Mouse (Mus musculus) adrenal gland, adult 2 months (tissue): ENCODE measurements at regions not wholly inside any gene's neighbourhood (a gene's known extent, or its start where the extent isn't known, plus 50 kb on each side); places are given as distances from the start of the nearest gene placed in this dataset.
A peak's percentile ranks its signal among the peaks of the same experiment; 100 is the strongest.

ENCODE experiments used
- DNase-seq: peaks from one replicate; pipeline ENCODE4 v3.0.0; 2021

DNA sequence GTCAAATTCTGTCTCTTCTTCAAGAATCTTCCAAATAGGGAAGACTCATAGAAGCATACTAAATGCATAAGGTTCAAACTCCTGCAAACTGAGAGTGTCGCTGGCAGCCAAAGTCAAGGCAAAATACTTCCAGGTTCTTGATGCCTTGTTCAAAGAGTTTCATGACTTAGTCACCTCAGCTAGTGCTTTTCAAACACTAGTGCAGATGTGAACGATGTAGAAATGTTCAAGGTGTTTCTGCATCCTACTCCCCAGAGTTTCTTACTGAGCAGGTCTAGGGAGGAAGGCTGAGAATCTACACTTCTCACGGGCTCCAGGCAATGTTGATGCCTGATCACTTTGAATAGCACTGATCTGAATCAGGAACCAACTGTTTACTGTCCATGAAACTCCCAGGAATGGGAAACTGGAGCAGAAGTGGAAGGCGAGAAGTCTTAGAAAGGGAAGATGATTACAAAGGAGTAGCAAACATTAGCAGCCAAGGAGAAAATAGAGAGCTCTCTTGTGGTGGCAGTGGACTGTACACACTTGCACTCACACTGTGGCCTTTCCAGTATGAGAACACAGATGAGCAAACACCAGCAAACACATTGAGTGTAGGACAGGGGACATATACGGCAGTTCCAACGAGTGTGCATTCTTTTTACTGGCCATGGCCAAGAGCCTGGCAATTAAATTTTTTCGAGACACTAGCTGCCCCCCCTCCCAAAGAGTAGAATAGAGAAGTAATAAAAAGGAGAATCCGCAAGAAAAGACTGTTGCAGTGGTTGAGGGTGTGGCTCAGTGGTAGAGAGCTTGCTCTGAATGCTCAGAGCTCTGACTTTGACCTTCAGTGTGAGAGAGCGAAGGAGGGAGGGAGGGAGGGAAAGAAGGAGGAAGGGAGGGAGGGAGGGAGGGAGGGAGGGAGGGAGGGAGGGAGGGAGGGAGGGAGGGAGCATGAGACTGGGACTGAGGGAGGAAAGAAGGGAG, 247.4 kb upstream of the Fn1 start:
- no peak for DNase-seq

DNA sequence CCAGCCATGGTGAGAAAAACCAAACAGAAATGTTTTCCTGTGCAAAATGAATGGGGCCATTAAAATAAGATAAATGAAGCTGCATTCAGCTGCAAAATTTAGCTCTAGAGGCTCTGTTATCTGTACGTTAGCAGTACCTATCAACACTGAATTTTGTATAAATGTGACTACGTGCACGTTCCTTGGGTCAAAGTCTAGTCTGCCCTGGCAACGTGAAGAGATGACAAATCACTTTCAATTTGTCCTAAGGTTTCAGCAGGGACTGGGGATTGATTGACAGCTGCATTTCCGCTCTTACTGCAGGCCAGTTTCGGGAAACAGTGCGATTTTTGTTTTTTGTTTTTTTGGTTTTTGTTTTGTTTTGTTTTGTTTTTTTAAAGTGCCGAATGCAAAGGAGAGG, 246.1 kb upstream of the Fn1 start:
- DNase-seq: no peak

DNA sequence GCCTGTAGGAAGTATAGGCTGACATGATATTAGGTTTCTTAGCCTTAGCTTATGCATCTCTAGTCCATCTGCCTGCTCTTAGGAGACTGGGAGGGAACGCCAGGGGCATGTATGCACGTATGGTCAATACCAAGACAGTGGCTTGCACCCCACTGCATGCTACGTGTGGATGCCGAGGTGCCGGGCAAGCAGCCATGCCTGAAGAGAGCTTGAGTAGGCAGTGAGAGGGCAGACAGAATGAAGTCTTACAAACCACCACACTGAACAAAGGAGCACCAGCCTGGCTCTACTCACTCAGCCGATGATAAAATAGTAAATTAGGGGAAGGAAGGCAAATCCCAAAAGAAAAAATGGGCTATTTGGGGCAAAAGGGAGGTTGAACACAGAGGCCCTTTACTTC, 245.2 kb upstream of the Fn1 start:
- no peak for DNase-seq

DNA sequence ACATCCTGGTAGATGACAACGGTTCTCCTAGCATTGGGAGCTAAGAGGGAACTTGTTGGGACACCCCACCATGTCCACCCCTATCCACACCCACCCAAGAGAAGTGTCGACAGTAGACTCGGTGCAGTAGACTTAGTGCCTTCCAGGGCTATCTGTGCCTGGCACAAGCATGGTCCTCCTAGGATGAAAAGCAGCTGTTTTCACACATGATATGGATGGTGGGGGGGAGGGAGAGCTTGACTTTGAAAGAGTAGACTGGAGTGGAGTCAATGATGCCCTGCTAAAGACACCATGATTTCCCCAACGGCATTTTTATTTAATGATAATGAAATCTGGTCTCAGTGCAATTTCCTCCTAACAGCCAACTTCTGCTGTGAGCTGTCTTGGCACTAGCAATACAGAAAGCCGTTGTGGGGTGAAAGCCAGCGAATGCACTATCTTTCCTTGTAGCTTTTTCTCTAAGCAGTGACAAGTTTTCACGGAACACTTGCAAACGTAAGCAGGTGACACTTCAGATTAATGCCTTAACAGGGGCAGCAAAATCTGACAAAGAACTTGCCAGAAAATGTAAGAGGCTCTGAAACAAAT, 244.6 kb upstream of the Fn1 start:
- no peak for DNase-seq

DNA sequence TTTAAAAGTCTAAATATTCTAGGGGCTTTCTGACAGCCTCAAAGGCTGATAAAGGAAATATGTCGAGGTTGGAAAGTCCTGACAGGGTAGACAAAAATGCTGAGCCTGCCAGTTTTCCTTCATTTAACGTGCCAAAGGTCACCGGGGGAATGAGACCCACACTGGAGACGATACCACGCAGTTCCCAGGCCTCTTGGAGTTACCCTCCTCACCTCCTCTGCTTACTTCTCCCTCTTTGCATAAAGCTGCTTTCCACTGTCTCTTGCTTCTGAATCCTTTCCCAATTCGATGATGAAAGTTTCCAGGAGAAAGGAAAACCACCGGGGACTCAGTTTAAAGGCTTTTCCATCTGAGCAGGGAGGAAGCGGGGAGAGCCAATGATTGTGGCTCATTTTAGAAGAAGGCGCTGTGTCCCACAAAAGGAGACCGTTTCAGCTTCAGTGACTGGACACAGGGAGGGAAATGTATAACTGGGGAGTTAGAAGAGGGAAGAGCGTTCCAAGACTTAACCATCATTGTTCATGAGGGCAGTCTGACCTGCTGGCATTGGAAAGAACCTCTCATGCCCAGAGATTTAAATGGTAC, 243.2 kb upstream of the Fn1 start:
- peak; percentile 10 for DNase-seq

DNA sequence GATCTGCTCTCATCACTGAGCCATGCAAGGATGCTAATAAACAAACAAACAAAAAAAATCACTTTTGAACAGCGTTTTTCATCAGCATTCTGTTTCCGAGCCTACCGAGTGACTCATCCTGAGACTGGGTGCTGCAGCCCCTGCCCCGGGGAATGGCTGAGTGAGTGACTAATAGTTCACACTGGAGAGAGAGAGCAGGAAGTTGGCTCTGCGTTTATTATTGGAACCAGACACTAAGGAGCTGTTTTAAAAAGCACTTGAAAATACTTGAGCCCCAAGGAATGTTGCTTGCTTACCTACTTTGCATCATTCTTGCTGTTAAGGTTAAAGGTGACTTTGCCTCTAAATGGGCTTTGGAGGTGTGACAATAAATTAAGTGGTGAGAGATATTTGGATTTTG, 240.6 kb upstream of the Fn1 start:
- DNase-seq: peak; percentile 20

DNA sequence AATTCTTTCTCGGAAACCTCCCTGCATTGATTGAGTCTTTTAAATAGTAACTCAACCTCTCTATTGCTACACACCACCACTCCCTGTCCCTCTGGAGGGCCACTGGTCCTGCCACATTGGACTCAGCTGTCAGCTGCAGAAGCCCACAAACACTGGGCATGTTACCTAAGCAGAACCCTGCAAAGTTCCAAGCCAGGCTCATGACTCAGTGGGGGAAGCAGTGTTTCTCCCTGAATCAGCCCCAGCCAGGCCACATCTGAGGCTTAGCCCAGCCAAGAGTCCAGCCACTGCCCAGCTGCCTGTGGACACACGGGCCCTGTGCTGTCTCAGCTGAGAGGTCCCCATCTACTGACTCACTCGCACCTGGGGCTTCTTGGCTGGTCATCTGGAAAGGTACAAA, 234.8 kb upstream of the Fn1 start:
- DNase-seq: peak; percentile 48

DNA sequence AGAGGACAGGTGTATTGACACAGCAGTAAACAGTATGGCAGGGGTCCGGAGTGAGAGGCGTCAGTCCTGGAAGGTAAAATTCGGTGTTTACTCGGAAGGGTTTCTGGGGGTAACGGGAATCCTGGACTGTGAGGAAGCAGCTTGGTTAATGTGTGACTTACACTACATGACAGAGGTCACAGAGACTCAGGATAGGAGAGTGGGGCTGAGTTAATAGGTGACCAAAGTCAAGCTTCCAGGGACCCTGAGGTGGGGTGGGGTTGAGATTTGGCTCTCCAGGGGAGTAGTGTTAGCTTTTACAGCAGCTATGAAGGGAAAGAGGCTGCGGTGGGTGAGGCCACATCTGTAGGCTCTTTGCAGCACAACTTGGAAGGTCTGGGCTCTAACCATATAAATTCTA, 233.9 kb upstream of the Fn1 start:
- no peak for DNase-seq

DNA sequence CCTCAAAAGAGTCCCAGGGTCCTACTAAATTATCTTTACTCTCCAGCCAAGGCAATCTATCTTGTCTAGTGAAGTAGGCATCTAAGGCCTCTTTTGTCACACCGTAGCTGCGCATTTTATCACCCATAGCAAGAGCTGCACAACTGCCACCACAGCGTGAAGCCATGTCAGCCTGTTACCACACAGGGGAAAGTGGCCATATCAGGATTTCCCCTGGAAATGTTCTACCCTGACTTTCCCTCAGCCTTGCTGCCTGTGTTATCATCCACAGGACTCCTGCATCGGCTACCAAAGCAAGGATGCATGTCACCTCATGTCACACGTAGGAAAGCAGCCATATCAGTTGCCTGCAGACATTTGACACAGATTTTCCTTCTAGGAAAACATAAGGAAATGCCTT, 233.2 kb upstream of the Fn1 start:
- no peak for DNase-seq

DNA sequence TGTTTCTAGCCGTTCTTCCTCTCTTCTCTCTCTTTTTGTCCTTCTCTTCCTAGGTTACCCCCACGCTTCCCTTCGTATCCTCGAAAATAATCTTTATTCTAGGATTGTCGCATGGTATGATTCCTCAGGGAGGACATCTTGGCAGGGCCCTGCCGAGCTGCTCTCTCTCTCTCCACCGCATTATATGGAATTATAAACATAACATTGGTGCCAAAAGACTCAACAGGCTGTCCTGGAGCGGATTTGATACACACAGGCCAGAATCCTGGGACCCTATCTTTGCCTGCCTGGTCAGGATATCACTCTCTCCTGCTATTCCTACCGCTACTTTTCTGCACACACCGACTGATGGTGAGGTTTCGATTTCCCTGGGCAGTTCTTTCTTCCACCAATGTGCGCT, 228.9 kb upstream of the Fn1 start:
- no peak for DNase-seq

DNA sequence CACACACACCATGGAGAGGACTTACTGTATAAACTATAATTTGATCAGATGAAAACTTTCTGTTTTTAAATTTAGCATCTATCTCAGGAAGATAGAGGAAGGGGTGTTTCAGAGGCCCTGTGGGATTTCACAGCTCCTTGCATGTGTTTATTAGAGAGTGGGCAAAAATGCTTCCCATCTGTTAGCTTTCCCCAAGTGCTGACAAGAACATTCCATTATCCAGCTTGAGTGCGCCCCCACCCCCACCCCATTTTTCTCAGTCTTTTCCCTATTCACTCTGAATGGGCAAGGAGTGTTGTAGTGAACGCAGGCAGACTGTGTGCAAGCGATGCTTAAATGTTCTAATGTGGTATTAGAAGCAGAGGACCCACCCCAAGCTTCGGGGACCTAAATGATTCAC, 228.2 kb upstream of the Fn1 start:
- no peak for DNase-seq

DNA sequence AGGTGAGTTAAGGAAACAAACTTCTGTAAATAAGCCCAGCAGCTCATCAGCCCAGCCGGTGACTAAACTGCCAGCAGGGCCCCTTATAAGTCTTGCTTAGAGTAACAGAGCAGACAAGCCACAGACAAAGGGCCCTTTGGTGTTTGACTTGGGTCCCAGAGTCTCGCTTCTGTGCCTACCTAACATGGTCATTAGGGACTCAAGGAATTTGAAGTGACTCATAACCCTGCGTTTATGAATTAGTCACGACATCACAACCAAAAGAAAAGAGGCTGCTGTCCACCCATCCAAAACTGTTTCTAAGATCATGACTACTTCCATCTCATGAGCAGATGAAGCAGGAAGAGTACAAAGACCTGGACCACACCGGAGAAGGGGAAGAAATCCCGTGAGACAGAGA, 227.5 kb upstream of the Fn1 start:
- no peak for DNase-seq

DNA sequence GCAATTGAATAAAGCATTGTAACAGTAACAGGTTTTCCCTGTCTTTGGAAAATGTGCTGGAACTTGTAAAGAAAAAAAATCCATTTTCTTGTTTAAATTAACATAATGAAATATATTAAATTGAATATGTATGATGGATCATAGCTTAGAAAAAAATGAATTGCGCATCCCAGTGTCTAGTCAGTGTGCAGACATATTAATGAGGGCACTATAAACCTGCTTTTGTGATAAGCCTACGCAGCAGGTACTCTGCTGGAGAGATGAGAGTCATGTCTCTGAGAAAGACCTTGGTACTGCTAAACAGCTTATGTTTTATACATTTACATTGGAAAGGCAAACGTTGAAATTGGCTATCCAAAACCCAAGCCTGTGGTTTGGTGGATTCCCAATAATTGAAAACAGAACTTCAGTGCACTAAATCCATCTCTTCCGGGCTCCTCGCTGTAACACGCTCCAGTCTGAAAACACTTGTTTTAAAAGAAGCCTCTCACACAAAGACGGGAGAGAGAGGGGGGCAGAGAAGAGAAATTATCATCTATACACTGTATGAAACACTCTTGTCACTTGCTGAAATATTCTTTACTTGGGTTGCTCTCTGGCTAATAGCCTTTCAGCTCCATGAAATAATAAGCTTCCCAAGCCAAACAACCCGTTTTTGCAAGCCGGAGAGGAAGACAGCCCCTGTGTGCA, 223.9 kb upstream of the Fn1 start:
- DNase-seq: no peak

DNA sequence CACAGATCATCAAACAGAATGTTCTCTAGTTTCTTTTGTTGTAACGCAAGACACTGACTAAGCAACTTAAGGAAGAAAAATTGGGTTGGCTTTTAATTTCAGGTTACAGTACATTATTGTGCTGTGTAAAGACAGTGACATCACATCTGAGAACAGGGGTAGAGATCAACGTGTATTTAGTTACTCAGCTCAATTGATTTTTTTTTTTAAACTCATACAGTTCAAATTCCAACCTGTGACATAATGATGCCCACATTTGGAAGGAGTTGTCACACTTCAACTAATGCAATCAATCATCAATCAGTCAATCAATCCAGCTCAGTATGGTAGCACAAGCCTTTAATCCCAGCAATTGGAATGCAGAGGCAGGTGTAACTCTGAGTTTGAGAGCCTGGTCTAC, 221.0 kb upstream of the Fn1 start:
- no peak for DNase-seq

DNA sequence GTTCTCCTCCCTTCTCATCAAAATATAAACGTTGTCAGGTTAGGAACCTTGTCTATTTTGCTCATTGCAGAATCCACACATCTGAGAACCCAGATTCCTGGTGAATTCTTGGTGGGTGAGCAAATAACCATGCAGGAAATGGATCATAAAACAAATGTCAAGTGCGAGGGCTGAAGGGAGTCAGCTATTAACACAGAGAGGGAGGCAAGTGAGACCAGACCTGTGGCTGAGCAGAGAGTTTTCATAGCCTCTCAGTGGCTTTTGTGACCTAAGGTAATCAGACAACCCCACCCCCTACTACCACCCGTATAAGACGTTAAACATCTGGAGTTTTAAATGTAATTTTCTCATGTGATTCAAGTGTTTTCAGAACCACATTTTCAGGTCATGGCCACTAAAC, 212.7 kb upstream of the Fn1 start:
- no peak for DNase-seq

DNA sequence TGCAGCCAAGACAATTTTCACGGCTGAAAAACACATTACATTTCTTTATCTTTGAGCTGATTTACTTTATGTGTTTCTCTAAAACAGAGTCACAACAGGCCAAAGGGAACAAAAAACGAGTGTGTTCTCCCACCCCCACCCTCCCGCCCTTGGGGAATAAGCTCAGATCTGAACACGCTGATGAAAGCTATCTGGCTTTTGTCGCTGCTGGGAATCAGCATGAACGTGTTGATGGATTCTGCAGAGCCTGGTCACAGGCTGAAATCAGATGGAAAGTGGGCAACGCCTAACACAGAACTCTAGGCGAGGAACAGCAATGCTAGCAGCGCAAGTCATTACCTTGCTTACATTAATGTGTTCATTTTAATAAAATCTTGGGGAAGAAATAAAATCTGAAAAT, 211.7 kb upstream of the Fn1 start:
- DNase-seq: no peak

DNA sequence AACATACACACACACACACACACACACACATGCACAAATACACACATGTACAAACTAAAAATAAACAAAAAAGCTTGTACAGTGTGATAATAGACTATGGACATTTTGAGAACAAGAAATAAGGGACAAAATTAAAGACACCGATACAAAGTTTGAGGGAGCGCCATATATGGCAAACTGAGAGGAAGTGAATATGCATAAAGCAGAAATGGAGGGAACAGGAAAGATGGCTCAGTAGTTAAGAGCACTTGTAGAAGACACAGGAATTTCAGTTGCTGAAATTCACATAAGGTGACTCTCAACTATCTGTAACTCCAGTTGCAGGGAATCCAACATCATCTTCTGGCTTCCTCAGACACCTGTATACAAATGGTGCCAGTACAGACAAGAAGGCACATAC, 200.2 kb upstream of the Fn1 start:
- DNase-seq: no peak

DNA sequence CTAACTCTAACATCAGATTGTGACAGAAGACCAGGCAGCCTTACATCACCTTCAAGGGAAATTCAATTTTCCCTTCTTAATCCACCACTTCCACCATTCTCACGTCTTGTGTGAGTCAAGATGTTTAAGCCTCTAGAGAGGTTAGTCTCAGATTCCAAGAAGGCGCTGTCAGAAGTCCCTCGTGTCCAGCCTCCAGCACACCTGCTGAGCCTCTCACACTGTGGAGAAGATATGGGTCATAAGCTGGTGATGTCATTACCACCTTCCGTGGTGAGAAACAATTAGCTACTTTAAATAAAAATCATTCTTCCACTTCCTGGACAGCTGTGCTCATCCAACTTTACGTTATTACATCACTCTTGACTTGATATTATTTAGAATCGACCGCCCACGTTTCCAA, 198.3 kb upstream of the Fn1 start:
- DNase-seq: no peak

DNA sequence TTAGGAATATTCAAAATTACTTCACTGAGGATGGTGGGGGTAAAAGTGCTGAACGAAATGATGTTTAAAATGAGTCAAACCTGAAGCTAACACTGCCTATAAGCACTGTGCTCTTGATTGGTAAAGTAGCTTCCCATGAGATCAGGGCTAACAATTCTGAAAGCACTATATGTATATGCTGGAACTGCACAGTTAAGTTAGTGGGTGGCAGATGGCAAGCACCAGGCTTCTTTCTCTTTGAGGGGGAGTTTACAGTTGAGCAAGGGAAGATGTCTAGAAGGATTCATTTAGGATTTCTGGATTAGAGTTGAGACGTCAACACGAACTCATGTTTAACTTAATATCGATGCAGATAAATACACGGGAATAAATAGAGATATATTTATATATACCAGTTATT, 195.7 kb upstream of the Fn1 start:
- no peak for DNase-seq

DNA sequence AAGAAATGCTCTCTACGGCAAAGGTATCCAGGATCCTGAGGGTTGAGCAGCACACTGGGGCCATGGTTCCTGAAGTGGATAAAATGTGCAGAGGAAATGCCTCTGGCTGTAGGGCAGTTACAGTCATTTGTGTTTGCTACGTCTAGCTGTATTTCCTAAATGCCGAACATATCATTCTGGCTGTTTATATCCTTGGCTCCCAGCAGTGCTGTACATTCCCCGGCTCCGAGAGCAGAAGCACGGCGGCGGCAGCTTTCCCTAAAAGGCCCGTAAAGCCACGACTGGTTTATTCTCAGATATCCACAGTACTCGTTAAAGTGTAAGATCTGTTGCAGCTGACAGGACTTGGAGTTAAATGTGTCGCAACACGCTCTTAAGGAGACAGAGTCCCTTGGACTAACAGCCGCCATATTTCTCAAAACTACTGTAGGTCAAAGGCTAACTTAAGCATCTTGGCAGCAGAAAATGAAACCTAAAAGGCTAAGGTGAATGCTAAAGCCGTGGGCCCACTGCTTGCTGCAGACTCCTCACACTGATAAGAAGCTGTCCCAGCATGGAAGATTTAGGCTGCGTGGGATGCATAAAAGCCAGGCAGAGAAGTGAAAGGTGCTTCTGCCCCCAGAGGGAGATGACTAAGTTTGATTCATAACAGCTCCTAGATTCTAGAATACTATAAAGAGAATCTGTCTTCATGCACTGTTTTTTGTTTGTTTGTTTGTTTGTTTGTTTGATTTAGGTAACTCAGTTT, 192.1 kb upstream of the Fn1 start:
- DNase-seq: no peak

DNA sequence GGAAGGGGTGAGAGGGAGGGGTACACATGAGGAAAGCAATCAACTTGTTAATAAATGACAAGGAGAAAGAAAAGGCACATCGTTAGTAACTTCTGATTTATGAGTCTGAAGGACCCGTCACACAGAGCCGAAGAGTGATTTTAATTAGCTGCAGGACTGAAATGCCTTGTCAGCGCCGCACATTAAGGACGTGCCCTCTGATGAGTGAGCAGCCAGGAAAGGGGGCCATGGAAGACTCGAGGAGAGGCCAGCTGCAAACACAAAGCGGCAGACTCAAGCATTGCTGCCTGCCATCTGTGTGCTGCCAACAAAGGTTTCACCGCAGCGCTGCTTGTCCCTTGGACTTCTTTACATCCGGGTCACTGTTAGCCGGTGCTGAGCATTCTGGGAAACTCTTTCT, 184.8 kb upstream of the Fn1 start:
- DNase-seq: no peak

DNA sequence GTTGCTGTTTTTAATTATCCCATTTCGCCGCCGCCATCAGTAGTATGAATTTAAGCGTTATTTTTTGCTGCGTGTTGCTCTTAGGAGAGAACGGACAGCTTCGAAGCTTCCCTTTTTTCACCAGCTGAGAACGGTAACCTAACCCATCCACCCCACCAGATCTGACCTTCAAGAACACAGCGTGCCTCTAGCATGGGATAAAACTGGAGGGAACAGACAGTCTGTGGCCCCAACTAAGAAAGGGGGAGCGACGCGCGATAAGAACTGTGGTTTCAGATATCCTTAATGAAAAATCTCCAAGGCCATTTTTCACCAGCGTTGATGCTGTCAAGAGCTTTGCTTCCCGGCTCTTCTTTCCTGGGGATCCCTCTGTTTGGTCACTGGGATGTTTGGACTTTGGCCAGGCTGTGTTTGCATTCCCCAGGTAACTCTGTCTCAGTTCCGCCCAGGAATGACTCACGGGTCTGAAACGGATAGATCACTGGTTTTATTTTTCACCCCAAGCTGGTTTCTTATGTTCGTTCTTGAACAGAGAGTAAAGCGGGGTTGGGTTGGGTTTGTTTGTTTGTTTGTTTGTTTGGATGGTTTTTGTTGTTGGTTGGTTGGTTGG, 184.1 kb upstream of the Fn1 start:
- DNase-seq: no peak
